Mouse (Mus musculus) lung, postnatal 10 days (tissue): Measurements from ENCODE around the gene E130218I03Rik.

Source experiments
- DNase-seq: peaks from one replicate; pipeline ENCODE4 v3.0.0; 2021

E130218I03Rik gene

DNA sequence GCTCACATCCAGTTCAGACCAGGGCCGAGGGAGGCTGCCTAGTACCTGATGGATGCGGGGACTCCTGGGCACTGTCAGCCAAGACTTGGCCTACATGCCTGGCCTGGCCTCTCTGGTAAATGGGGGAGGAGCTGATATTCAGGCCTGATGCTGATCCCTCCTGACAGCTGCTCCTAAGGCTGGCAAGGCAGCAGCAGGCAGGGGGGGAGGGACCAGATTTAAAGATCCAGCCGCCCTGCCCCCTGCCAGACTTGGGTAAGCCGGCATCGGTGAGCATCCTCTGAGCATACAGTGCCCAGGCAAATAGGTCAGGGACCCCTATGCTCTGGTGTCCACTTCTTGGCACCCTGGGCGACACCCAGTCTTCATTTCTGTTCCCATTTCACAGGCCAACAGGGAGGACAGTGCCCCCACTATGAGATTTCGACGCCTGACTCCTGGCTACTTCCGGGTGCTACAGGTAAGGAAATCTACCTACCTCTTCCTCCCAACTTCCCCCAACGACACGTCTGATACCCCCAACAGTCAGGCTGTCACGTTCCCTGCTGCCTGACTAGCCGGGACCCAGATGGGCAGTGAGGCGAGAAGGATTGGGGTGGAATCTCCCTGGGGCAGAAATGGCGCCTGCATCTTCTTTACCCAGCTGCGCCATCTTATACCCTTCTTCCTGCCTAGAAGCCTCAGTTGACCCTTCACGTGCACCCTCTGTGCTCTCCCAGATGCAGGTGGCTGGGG, at the start of gene E130218I03Rik:
TSS of gene E130218I03Rik (plus strand) at position 147 of the 735 bp plus-strand sequence.
- DNase-seq = no peak

DNA sequence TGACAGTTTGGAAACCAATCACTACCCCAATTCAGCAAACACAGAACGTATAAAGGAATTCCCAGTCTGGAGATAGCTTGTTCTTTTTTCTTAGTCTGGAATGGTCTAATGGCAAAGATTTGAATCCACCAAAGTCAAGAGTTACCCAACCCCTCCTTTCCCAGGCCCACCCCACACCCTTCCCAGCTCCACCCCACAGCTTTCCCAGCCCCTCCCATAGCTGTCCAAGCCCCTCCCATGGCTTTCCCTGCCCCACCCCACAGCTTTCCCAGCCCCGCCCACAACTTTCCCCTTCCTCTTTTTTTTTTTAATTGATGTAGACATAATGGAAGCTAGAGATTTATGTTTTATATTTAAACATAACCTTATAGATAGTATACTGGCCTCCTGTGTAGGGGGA, 44.1 kb upstream of the E130218I03Rik start:
- DNase-seq = no peak

DNA sequence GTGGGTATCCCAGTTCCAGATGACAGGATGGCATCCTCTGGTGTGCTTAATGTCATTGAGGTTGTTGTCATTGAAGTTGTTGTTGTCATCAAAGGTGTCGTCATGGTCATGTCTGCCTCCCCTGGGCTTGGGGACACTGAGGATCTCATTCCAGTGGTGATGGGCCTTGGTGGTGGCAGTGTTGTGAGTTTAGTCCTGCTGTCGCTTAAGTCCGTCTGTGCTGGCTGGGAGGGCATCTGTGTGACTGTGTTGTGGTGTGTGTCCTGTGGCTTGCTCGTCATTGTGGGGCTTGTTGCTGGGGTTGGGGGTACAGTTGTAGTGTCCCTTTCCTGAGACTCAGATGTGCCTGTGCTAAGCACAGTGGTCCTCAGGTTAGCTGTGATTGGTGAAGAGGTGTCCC, 40.6 kb upstream of the E130218I03Rik start, which contains the start of gene Gm7534:
TSS of gene Gm7534 (minus strand) at position 101 of the 400 bp plus-strand sequence.
- no peak for DNase-seq

DNA sequence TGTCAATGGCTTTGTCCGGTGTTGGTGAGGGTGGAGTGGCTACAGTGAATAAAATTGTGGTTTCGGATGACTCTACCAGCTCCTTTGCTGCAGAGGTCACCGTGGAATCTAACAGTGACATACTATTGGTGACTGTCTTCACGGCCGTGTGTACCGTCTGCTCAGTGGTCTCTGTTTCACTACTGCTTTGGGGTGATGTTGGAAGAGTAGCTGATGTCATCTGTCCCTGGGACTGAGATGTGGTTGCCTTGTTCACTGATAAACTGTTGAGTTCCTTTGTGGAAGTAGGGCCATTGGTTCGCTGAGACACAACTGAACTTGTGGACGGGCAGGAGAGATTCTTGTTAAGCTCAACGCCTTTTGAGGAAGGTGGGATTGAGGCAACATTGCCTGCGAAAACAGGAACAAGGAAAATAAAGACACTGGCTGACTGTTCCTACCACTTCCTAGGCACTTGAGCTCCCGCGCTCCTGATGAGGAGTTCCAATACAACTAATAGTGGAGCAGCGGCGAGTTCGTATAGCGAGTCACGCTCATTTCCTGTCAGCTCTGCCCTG, 40.0 kb upstream of the E130218I03Rik start:
- DNase-seq = no peak

DNA sequence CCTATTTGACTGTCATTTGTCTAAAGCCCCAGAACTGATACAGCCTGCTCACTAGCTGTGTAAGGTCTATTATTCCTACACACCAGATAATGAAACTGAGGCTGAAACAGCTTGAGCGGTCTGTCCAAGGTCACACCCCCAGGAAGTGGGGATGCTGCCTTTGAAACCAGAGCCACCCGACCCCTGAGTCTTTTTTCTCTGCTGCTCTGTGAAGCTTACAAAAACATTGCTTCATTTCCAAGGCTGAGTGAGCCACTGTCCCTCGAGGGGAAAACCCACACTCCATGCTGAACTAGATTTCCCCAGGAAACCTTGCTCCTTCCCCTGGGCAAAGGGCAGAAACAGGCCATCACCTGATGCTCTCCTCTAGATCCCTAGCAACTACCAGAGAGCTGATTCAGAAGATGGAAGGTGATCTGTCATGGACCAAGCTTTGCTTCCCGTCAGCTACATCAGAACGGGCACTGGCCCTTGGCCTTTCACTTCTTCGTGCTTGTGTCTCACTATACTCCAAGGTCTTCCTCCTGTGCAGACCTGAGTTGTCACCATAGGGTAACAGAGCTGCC, 36.9 kb upstream of the E130218I03Rik start:
- no peak for DNase-seq

DNA sequence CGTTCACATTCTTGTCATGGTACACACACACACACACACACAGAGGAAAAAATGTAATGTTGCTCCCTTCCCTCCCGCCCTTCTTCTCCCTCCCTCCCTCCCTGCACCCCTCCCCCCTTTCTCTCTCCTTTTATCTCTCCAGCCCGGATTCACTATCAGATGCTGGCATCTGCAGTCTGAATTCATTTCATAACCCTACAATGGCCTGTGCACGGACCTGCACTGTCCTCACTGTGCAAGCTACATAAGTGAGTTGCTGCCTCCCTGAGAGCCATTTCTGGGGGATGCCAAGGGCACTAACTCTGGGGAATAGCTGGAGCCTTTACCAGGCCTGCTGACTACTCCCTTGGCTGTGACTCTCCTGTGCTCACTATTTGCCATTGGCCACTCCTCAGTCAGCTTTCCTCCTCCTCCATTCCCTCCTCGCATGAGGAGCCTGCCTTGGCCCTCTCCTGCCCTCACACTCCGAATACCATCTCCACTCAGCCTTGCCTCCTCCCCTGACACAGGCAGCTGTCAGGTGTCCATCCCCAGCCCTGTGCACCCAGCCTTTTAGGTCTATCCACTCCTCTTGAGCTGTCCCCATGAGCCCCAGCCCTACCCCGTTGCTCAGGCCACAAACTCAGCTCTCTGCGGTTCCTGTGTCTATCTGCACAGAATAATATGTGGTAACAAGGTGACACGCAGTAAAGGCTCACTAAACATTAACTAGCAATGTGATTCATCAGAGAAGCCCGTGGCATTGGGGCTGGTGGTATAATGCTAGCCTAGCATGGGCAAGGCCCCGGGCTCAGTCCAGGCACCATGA, 20.5 kb upstream of the E130218I03Rik start:
- DNase-seq = no peak

DNA sequence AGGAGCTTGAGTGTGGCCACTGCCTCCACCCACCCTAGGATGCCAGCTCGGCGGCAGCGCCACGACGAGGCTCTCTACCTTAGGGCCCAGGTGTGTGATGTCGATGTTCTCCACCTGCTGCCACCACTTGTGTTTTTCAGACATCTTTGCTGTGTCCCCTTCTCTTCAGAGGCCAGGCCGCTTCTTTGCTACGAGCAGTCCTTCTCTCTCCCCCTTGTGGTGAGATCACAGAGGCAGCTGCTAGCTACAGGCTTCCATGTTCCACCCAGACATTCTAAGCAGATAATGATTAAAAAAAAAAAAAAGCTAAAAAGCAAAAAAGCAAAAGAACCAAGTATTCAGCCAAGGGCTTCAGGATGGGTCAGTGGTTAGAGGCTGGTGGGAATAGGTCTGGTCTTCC, 16.3 kb upstream of the E130218I03Rik start, which contains the start of gene Catsper4:
TSS of gene Catsper4 (minus strand) at position 190 of the 400 bp plus-strand sequence.
- DNase-seq = no peak

DNA sequence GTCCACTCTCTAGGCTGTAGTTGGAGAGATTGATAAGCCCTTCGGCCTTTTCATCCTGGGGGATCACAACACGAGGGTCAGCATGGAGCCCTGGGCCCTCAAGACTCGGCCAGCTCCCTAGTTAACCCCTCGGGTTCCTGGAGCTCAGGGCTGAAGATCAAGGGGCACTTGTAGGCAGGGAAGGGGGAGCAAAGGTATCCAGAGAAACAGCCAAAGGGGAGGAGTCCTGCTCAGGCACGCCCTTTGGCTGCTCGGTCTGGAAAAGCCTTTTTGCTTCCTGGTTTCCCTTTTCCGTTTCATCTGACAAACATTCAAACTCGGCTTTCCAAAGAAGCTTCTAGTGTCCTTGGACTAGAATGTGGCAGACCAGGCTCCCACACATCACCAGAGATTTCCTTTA, 13.0 kb upstream of the E130218I03Rik start:
- DNase-seq = no peak

DNA sequence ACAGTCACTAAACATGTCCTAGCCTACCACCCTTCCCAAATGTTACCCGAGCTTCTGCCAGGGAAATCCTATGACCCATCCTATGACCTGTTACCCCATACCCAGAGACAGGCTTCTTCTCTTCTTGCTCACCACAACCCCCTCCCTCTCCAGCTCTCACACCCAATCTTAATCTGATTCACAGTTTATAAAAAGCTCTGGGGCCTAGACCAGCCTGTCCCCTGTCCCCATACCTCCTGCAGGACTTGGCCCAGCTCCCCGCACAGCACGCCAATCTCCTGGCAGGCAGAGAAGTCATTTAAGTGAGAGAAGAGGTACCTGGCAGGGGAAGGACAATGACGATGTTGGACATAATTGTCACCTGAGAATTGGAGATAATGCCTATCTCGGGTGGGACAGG, 8.6 kb upstream of the E130218I03Rik start:
- DNase-seq = no peak

DNA sequence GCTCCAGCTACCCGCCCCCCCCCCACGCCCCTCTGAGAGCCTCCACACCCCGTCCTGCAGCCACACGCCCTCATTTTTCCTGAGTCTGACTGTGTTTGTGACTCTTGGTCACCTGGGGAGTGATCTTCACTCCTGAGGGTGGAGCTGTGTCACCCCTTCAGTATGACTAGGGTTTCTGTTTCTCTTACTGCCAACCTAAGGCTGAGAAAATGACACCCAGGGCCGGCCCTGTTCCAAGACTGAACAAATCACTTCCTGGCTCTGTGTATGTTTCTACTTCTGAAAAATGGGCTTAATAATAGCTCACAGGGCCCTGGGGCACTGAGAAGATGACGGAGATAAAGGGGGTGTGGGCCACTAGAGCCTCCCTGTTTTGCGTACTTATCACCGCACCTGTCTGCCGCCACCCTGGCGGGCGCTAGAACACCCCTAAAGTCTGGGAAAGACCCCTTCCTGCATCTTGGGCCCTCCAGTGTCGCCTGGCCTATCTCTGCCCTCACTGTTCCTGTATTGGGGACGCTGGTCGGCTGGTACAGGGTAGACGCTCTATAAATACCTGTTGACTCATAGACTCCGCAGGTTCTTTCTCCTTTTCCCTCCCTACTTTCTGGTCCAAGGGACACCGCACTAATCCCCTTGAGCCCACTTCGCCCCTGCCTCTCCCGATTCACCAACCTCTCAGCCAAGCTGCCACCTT, 5.7 kb upstream of the E130218I03Rik start:
- no peak for DNase-seq

DNA sequence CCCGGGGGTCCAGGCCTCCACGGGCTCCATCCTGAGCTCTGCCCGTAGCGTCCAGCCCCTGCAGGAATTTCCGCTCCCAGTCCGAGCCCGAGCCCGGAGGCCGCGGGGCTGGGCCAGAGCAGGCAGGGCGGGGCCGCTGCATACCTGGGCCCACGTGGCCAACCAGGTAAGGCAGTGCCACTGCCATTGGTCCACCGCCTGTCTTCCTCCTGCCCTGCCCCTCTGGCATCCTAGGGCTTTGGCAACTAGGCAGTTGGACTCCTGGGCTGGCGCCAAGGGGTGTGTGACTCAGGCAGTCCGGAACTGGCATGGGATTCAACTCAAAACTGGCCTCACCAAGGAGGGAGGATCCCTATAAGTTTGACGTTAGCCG, 5.2 kb upstream of the E130218I03Rik start, which contains the start of gene Cnksr1:
TSS of gene Cnksr1 (minus strand) at position 121 of the 373 bp plus-strand sequence.
- DNase-seq = peak; percentile 93

DNA sequence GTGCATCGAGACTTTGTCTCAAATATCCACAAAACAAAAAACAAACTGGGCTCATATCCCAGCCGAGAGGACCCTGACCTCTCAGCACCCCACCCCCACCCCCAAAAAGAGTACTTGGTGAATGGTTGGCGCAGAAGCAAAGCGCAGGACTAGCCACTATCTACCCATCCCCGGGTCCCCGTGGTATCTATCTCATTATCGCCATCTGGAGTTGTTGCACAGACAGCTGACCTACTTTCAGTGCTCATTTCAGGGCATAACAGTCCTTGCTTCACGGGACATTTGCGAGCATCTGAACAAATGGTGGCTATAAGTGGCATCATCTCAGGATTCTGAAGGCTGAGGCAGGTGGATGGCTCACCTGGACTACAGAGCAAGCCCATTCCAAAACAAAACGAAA, 4.8 kb upstream of the E130218I03Rik start:
- no peak for DNase-seq

DNA sequence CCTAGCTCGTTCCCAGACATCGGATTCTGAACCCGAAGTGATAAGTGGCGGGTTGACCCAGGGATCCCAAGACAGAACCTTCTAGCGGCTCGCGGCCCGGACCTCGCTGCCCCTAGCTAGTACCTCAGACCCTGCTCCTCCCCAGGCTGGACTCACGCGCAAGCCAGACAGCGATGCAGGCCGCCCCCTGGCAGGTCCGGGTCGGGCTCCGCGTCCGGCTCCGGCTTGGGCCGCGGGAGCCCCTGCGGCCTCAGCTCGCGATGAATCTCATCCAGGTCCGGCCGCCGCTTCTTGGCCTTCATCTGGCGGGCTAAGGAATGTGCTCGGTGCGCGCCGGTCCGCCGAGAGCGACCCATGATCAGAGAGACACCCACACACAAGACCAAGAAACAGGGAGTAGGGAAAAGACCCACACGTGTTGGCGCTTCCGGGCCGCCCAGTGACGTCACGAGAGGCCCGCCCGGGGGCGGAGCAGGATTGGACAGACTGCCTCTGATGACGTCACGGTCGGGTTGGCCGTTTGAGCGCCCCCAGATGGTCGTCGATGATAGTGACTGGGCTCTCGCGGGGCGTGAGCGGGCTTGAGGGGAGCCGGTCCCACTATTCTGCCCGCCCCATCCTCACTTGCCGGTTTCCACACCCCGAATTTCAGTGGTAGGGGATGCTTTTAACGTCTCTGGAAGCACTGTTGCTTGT, 1.8 kb downstream of the E130218I03Rik start, which contains the start of gene Zfp593:
TSS of gene Zfp593 (minus strand) at position 445 of the 696 bp plus-strand sequence.
- DNase-seq = peak; percentile 96

DNA sequence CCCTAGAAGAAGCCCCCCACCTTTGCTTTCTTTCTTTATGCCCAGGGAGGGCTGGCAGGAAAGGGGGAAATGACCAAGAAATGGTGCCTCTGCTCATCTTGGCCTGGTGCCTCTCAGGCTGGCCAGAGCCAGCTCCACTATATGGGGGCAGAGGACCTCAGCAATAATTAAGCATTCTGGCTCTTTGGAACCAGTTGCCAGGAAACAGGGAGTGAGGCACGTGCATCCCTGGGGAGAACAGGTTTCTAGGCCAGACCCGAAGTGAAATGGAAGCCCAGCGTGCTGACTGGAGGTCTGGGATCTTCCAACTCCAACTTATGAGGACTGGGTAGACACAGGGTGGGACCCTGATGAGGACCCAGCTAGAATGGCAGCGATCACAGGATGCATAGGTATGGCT, 2.8 kb downstream of the E130218I03Rik start:
- no peak for DNase-seq

DNA sequence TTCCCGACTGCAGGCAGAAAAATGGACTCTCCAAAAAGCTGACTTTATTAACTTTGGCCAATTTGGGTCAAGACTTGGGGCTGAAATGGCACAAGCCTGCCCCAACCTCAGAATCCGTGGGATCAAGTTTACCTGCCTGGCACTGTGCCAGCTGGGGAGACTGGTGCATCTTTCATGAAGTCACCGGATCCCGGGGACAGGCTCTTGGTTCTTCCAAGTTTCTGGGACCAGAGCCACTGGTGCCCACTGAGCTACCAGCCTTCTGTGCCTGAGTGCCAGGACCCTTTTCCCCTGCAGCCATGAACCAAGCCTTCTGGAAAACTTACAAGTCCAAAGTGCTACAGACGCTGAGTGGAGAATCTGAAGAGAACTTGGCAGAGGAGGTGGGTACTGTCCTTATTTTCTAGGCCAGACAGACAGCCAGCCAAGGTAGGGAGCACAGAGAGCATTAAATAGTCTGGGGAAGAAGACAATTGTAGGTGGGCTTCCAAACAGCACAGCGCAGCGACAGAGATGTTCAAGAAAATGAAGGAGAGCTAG, 3.3 kb downstream of the E130218I03Rik start, which contains the start of gene Gm30191:
TSS of gene Gm30191 (plus strand) at position 217 of the 540 bp plus-strand sequence.
- DNase-seq = no peak

DNA sequence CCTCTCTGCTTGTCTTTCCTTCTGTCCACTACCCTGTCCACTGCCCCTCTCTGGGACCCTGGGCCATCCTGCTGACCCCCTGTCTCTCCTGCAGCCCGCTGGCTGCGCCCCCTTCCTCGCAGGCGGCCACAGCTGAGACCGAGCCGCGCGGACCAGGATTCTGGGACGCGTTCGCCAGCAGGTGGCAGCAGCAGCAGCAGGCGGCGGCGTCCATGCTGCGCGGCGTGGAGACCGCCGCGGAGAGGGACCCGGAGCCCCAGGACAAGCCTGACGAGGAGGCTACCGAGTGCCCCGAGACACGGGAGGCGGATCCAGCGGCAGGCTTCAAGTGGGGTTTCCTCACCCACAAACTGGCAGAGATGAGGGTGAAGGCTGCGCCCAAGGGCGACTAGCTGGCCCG, 6.2 kb downstream of the E130218I03Rik start:
- peak; percentile 84 for DNase-seq

DNA sequence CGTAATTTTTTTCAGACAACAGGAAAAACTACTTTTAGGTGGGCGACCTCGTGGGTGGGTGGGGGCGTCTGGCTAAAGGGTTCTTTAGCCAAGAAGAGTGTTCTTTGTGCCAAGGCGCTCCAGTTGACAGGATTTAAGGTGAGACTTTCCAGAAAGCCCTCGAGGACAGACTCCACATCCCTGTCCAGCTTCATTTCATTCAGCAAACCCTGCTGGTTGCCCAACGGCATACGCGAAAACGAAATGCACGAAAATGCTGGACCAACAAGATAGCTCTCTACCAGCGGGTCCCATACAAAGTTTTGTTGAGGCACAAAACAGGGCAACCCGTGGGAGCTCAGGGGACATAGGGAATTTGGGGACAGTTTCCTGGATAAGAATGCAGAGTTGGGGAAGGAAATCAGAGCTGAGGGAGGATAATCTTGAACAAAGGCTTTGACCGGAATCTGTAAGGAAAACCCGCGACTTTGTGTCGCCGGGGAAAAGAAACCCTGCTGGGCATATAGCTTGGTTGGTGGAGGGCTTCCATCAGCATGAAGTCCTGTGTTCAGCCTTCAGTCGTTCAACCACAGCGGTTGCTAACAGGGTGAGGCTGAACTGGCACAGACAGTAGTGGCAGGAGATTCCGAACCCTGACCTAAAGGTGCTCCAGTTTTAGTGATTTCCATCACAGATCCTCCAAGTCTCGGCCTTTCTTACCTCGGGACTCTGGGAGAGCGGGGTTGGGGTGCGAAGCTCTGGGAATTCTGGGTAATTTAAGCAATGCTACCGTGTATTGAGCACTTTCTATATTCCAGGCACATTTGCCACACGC, 6.9 kb downstream of the E130218I03Rik start:
- no peak for DNase-seq

DNA sequence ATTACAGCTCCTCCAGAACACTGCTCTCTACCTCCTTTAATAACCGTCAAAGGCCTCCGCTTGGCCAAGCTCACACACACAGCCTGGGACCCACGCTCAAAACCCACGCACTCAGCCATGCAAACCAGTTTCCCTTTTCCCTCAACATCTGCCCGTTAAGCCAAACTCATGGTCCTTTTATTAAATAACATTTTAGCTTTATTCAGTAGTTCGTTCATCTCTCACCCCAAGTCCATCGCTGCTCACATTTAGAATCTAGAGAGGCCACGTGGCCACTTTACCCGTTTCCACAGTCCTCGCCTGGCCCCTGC, 7.4 kb downstream of the E130218I03Rik start:
- no peak for DNase-seq

DNA sequence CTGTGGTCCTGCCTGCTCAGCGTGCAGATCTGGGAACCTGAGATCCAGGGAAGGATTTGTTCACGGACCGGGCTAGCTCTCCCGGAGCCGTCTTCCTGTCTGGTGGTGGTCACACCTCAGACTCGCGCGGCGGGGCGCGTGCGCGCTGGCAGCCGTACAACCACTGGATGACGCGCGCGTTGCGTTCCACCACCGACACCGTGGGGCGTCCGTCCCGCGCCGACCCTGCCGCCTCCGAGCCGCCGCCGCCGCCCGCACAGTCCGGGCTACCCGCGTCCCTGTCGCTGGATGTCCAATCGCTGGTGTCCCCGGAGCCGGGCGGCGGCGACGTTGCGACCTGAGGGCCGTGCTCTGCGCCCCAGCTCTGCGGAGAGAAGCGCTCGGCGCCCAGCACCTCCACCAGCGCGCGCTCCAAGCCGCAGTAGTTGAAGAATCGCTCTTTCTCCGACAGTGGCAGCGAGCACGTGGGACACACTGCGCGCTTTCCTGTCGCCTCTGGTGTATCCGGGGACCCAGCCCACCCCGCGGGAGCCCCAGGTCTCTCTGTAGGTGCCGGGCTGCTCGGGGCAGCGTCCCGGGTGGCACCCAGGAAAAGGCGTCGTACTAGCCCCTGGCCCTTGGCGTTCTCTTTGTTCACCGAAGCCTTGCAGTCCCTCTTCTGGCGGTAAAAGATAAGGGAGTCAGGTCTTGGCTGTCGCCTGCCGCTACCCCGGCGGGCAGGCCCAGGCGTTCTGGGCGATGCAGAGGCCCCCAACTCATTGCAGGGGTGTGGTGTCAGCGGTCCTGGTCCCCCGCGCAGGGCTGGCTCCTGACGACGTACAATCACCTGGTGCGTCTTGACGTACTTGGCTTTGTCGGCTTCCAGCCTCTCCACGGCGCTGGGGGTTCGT, 8.0 kb downstream of the E130218I03Rik start:
- peak; percentile 48 for DNase-seq
